Mouse (Mus musculus) G1E-ER4 (cell line): ENCODE measurements around the gene Dcx. TPM values are rescaled to one million over a fixed set of nuclear protein-coding genes. Genes with fewer than 3 reads are reported as not detected.

ENCODE experiments used
- GATA1 ChIP-seq: IDR thresholded peaks from one replicate; pipeline ENCODE4 v1.8.0; 2012; ENCODE audit warnings: low read length, inconsistent platforms
- polyA plus RNA-seq: library from polyadenylated mRNA; stranded (reverse); fragments of >175 nt; gene quantifications from 2 replicates; pipeline ENCODE4 v1.2.3, GENCODE M21; 2012

Gene Dcx
- polyA plus RNA-seq, 1 experiment, result not detected

GRCm38 (mm10) chrX:143881806-143882468 lies 51.2 kb downstream of the Dcx start:
- TF ChIP-seq GATA1, result no peak

GRCm38 (mm10) chrX:143879631-143880030 lies 53.5 kb downstream of the Dcx start:
- no peak for TF ChIP-seq GATA1

- TF ChIP-seq GATA1, result no peak
Measured at GRCm38 (mm10) chrX:143867129-143867664, 65.9 kb downstream of the Dcx start.

GRCm38 (mm10) chrX:143851351-143851750 lies 81.8 kb downstream of the Dcx start:
- TF ChIP-seq GATA1, result no peak

- TF ChIP-seq GATA1, result no peak
Measured at GRCm38 (mm10) chrX:143849969-143850368, 83.1 kb downstream of the Dcx start.

GRCm38 (mm10) chrX:143846637-143847036 lies 86.5 kb downstream of the Dcx start:
- no peak for TF ChIP-seq GATA1

GRCm38 (mm10) chrX:143827212-143827611 lies 105.9 kb downstream of the Dcx start, which contains the start of gene Capn6:
TSS of gene Capn6 (minus strand) at chrX:143827414.
- no peak for TF ChIP-seq GATA1

GRCm38 (mm10) chrX:143826521-143826920 lies 106.6 kb downstream of the Dcx start:
- TF ChIP-seq GATA1, result no peak

GRCm38 (mm10) chrX:143818961-143819360 lies 114.2 kb downstream of the Dcx start:
- TF ChIP-seq GATA1, result no peak

- TF ChIP-seq GATA1, result no peak
Measured at GRCm38 (mm10) chrX:143815948-143816347, 117.2 kb downstream of the Dcx start.

Other genes with a start within 250 kb of the Dcx start
- 0.03 TPM in 1 of 2 replicates, not detected in the other for gene Capn6, start 105.9 kb downstream of the Dcx start, polyA plus RNA-seq
- gene A730046J19Rik, start 220.4 kb upstream of the Dcx start, polyA plus RNA-seq, result not detected in 2 replicates